Mouse (Mus musculus) stomach, embryonic 16.5 days (tissue): ENCODE results near the gene Pih1d1. TPM values are rescaled to one million over a fixed set of nuclear protein-coding genes. Genes with fewer than 3 reads are reported as not detected.
"Not testable (repeated sequence)": the region's sequence is repeated elsewhere in the genome, so short reads cannot be mapped to it uniquely, and the experiment has no call there.

Experiments used
- ATAC-seq: fragments of 200-750 bp; cut with Nextera tagmentation; 2 replicates; pipeline ENCODE4 v1.8.0; 2017; ENCODE audit warnings: moderate number of reproducible peaks, moderate TSS enrichment; ENCODE audit not compliant: insufficient read depth, low FRiP score
- H3K27ac ChIP-seq: fragments of 300-500 bp; sonication (generic); 2 replicates; pipeline ENCODE4 v1.5.1; 2014; ENCODE audit warnings: low read length
- H3K27me3 ChIP-seq: fragments of 300-500 bp; sonication (generic); 2 replicates; pipeline ENCODE4 v1.6.1; 2014; ENCODE audit warnings: low read length, control low read depth, mixed read lengths; ENCODE audit not compliant: control insufficient read depth, insufficient read depth
- H3K36me3 ChIP-seq: fragments of 300-500 bp; sonication (generic); 2 replicates; pipeline ENCODE4 v1.6.1; 2014; ENCODE audit warnings: low read length; ENCODE audit not compliant: control insufficient read depth, insufficient read depth
- H3K4me1 ChIP-seq: fragments of 300-500 bp; sonication (generic); 2 replicates; pipeline ENCODE4 v1.6.1; 2014; ENCODE audit warnings: low read length, control low read depth, mixed read lengths; ENCODE audit not compliant: control insufficient read depth, insufficient read depth
- H3K4me2 ChIP-seq: fragments of 300-500 bp; sonication (generic); 2 replicates; pipeline ENCODE4 v1.6.1; 2014; ENCODE audit warnings: low read depth, low read length, mixed read lengths
- H3K4me3 ChIP-seq: fragments of 300-500 bp; sonication (generic); replicated peaks from 2 replicates; pipeline ENCODE4 v1.5.1; 2014; ENCODE audit warnings: mild to moderate bottlenecking, low read length
- H3K9ac ChIP-seq: fragments of 300-500 bp; sonication (generic); 2 replicates; pipeline ENCODE4 v1.6.1; 2014; ENCODE audit warnings: low read length
- H3K9me3 ChIP-seq: fragments of 300-500 bp; sonication (generic); replicated peaks from 2 replicates; pipeline ENCODE4 v1.6.1; 2016; ENCODE audit warnings: low read length, control low read depth; ENCODE audit not compliant: control insufficient read depth
- WGBS: fragments of 180-500 bp; shearing (Covaris S2); extraction: QIAGEN DNeasy Blood & Tissue Kit; methylation state at CpG from one replicate; pipeline ENCODE4 v1.1.7; 2014; 5-methylcytosine and 5-hydroxymethylcytosine counted together
- polyA plus RNA-seq: library from polyadenylated mRNA; unstranded; fragments of >200 nt; fragmentation: Nextera tagmentation; extraction: Ambion mirVana; gene quantifications from 2 replicates; pipeline ENCODE4 v1.2.1, GENCODE M21; 2015

Pih1d1 gene
- polyA plus RNA-seq, 1 experiment from 2014 or later: 81.9 TPM

DNA sequence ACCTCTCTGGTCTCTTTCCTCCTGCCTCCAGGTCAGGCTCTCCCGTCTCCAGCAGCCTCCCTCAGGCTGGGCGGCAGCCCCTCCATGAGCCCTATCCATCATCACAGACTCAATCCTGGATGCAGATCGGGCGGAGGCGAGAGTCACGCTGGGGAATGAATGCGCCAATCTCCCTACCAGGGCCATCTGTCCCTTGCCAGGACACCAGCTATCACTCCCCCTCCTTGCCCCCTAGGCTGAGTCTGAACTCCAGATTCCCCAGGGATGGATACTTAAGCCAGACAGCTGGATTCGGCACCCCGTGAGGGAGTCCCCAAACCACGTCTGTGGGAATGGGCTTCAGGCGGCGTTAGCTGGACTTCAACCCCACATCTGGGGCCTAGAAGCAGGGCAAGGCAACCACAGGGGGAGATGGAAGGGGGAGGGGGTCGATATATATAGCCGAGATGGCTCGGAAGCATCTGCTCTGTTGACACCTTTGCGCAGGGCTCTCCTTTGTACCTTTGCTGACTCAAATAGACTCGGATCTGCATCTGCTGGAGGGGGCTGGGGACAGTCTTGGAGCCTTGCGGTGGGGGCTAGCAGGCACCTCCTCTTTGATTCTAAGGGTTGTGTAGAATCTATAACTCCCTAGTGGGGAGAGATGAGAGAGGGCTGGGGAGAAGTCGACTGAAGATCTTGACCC, 13.8 kb downstream of the Pih1d1 start:
- peaks cover 75% of the 10 kb centered on the region for H3K27me3 ChIP-seq
- H3K9ac ChIP-seq: no peak overlapping the region
- no peaks in the 10 kb centered on the region for H3K36me3 ChIP-seq
- H3K4me3 ChIP-seq: no peak overlapping the region
- H3K4me1 ChIP-seq: no peaks in the 10 kb centered on the region
- ATAC-seq: no peak
- peaks cover 19% of the 10 kb centered on the region for H3K9me3 ChIP-seq
- WGBS: 4% methylated on average over 19 of the region's 19 CpGs
- H3K27ac ChIP-seq: no peak overlapping the region
- H3K4me2 ChIP-seq: no peak overlapping the region

DNA sequence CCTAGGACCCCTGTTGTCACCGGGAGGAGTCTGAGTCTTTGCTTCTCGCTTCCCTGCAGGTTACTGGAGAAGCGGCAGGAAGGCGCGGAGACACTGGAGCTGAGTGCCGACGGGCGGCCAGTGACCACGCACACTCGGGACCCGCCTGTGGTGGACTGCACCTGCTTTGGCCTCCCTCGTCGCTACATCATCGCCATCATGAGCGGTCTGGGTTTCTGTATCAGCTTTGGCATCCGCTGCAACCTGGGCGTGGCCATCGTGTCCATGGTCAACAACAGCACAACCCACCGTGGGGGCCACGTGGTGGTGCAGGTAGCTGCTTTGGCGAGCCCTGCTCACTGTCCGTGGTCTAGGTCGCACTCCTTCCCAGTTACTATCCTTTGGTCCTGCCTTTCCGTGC, 14.6 kb downstream of the Pih1d1 start:
- no peak overlapping the region for H3K4me3 ChIP-seq
- H3K9ac ChIP-seq: no peak overlapping the region
- H3K36me3 ChIP-seq: no peaks in the 10 kb centered on the region
- H3K9me3 ChIP-seq: peaks cover 19% of the 10 kb centered on the region
- no peak overlapping the region for H3K27ac ChIP-seq
- H3K4me1 ChIP-seq: no peaks in the 10 kb centered on the region
- H3K27me3 ChIP-seq: peaks cover 69% of the 10 kb centered on the region
- 6% methylated on average over 24 of the region's 24 CpGs for WGBS
- no peak overlapping the region for H3K4me2 ChIP-seq
- ATAC-seq: no peak

DNA sequence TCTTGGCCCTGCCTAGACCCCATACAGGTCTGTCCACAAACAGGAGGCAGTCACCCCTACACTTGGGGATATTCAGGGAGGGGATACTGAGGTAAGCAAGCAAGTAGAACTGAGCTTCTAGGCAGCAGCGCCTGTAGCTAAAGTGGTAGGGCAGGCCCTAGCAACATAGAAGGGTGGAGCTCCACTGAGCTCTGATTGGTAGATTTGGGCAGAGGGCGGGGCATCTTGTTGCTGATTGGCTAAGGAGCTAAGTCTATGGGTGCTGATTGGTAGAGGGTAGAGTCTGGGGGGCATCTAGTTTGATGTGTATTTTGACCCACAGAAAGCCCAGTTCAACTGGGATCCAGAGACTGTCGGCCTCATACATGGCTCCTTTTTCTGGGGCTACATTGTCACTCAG, 15.4 kb downstream of the Pih1d1 start:
- H3K9ac ChIP-seq: no peak overlapping the region
- H3K27ac ChIP-seq: no peak overlapping the region
- H3K27me3 ChIP-seq: peaks cover 65% of the 10 kb centered on the region
- ATAC-seq: no peak
- no peak overlapping the region for H3K4me2 ChIP-seq
- peaks cover 19% of the 10 kb centered on the region for H3K9me3 ChIP-seq
- 86% methylated on average over 3 of the region's 3 CpGs for WGBS
- no peaks in the 10 kb centered on the region for H3K4me1 ChIP-seq
- no peak overlapping the region for H3K4me3 ChIP-seq
- no peaks in the 10 kb centered on the region for H3K36me3 ChIP-seq

DNA sequence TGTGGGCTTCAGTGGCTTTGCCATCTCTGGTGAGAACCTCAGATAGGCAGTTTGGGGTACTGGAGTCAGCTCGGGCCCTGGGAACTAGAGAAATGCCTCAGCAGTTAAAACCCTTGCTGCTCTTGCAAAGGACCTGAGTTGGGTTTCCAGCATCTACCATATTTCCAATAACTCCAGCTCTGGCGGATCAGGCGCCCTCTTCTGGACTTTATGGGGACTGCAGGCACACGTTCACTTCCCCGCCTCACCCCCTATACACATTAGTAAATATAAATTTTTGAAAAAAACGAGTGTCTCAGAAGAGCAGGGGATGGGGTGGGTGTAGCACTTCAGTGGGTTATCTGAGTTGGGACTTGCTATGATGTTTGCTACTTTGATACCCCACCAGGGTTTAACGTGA, 18.9 kb downstream of the Pih1d1 start:
- Histone ChIP-seq H3K9ac (no peak overlapping the region), H3K36me3 (no peaks in the 10 kb centered on the region), H3K4me1 (peaks cover 10% of the 10 kb centered on the region; the same call in 1 of the 2 replicates), H3K4me2 (no peak overlapping the region), H3K27ac (no peak overlapping the region), H3K27me3 (peaks cover 68% of the 10 kb centered on the region), H3K4me3 (no peak overlapping the region), H3K9me3 (peaks cover 19% of the 10 kb centered on the region)
- ATAC-seq: no peak
- WGBS: 57% methylated on average over 7 of the region's 7 CpGs

DNA sequence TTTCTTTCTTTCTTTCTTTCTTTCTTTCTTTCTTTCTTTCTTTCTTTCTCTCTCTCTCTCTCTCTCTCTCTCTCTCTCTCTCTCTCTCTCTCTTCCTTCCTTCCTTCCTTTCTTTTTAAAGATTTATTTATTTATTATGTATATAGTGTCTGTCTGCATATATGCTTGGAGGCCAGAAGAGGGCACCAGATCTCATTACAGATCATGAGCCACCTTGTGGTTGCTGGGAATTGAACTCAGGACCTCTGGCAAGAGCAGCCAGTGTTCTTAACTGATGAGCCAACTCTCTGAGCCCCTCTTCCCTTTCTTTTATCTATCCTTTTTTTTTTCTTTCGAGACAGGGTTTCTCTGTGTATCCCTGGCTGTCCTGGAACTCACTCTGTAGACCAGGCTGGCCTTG, 19.7 kb downstream of the Pih1d1 start:
- Histone ChIP-seq H3K4me1 (peaks cover 10% of the 10 kb centered on the region; the same call in 1 of the 2 replicates), H3K9me3 (peaks cover 16% of the 10 kb centered on the region), H3K27me3 (peaks cover 68% of the 10 kb centered on the region)
- WGBS: 54% methylated on average over 1 of the region's 1 CpGs
- not testable (repeated sequence) for H3K36me3 ChIP-seq, H3K4me3 ChIP-seq, H3K27ac ChIP-seq, H3K4me2 ChIP-seq, ATAC-seq, H3K9ac ChIP-seq

DNA sequence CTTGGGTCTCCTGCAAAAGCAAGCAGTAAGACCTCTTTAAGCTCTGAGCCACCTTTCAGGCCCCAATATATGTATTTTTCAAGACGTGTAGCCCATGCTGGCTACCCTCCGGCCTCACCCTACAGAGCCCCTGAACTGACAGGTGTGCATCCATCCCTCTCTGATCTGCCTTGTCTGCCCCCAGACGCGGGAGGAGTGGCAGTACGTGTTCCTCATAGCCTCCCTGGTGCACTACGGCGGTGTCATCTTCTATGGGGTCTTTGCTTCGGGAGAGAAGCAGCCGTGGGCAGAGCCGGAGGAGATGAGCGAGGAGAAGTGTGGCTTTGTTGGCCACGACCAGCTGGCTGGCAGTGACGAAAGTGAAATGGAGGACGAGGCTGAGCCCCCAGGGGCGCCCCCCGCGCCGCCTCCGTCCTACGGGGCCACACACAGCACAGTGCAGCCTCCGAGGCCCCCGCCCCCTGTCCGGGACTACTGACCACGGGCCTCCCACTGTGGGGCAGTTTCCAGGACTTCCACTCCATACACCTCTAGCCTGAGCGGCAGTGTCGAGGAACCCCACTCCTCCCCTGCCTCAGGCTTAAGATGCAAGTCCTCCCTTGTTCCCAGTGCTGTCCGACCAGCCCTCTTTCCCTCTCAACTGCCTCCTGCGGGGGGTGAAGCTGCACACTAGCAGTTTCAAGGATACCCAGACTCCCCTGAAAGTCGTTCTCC, 20.6 kb downstream of the Pih1d1 start:
- ATAC-seq: no peak
- Histone ChIP-seq H3K4me3 (no peak overlapping the region), H3K27ac (no peak overlapping the region), H3K4me2 (no peak overlapping the region), H3K36me3 (no peaks in the 10 kb centered on the region), H3K9ac (no peak overlapping the region; the same call in 1 of the 2 replicates), H3K9me3 (peaks cover 7% of the 10 kb centered on the region), H3K4me1 (peaks cover 10% of the 10 kb centered on the region; the same call in 1 of the 2 replicates), H3K27me3 (peaks cover 68% of the 10 kb centered on the region)
- WGBS: 5% methylated on average over 29 of the region's 29 CpGs

DNA sequence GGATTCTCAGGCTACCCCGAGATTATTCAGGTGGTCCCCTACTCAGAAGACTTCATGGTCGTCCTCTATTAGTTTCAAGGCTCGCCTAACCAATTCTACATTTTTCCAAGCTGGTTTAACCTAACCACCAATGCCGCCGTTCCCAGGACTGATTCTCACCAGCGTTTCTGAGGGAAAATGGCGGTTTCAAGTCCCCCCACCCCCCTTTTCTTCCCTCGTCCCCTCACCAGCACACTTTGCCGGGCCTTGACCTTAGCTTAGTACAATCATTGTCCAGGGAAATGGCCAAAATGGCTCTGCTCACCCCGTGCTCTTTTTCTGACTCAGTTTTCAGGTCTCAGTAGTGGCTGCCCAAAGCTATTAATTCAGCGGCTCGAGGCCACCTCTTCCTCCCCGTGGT, 21.3 kb downstream of the Pih1d1 start:
- Histone ChIP-seq H3K9ac (no peak overlapping the region), H3K36me3 (no peaks in the 10 kb centered on the region), H3K27ac (no peak overlapping the region), H3K27me3 (peaks cover 70% of the 10 kb centered on the region), H3K4me2 (no peak overlapping the region), H3K4me3 (no peak overlapping the region), H3K9me3 (peaks cover under 1% of the 10 kb centered on the region; the same call in 1 of the 2 replicates), H3K4me1 (peaks cover 10% of the 10 kb centered on the region; the same call in 1 of the 2 replicates)
- ATAC-seq: no peak
- WGBS: 6% methylated on average over 13 of the region's 13 CpGs

DNA sequence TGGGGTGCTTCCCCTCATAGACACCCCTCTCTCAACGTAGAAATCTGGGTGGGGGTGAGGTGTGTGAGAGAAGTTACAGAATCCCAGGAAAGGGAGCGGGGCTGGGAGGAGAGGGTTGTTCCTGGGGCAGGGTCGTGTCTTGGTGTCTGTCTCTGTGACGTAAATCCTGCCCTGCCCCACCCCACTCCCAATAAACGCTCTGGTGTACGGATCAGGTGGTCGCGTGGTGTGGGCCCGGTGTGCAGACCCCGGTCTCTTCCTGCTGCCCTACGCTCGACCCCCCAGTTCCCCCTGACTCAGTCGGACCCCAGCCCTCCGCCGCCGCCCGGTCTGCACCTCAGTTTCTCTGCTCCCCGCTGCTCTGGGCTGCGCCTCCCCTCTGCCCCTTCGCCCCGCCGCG, 21.8 kb downstream of the Pih1d1 start:
- no peaks in the 10 kb centered on the region for H3K36me3 ChIP-seq
- no peak for ATAC-seq
- H3K4me1 ChIP-seq: peaks cover 10% of the 10 kb centered on the region; the same call in 1 of the 2 replicates
- no peak overlapping the region for H3K27ac ChIP-seq
- no peak overlapping the region for H3K9ac ChIP-seq
- peaks cover 71% of the 10 kb centered on the region for H3K27me3 ChIP-seq
- no peak overlapping the region; the same call in 1 of the 2 replicates for H3K4me3 ChIP-seq
- 2% methylated on average over 23 of the region's 23 CpGs for WGBS
- 0 out of 2 replicates have a peak overlapping the region, but pooled peaks have one; percentile 32 for H3K4me2 ChIP-seq
- no peaks in the 10 kb centered on the region; the same call in 1 of the 2 replicates for H3K9me3 ChIP-seq

DNA sequence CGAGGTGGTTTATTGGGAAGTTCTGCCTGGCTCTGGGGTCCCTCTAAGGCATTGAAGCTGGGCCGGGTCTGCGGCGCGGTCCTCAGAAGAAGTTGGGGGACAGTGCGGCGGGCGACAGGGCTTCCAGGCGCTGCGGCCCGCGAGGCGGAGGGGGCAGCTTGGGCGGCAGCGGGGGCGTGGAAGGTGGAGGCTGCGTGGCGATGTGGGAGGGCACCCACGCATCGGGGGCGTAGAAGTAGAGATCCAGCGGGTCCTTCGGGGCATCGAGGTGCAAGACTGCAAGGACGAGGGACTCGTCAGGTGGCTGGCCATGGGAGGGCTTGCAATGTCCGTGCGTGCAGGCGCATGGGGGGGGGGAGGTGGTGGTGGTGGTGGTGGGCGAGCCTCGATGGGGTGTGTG, 22.3 kb downstream of the Pih1d1 start:
- 3% methylated on average over 29 of the region's 31 CpGs for WGBS
- H3K27ac ChIP-seq: no peak overlapping the region
- H3K4me3 ChIP-seq: no peak overlapping the region; the same call in 1 of the 2 replicates
- H3K4me2 ChIP-seq: peak overlapping the region; percentile 32; the same call in 1 of the 2 replicates
- no peaks in the 10 kb centered on the region; the same call in 1 of the 2 replicates for H3K9me3 ChIP-seq
- no peaks in the 10 kb centered on the region for H3K36me3 ChIP-seq
- ATAC-seq: no peak
- H3K27me3 ChIP-seq: peaks cover 75% of the 10 kb centered on the region
- H3K4me1 ChIP-seq: peaks cover 10% of the 10 kb centered on the region; the same call in 1 of the 2 replicates
- H3K9ac ChIP-seq: no peak overlapping the region
